Mouse (Mus musculus): ENCODE data around the gene Cacna1d. TPM values are rescaled to one million over a fixed set of nuclear protein-coding genes. Genes with fewer than 3 reads are reported as not detected.

The Cacna1d gene
- total and polyA plus RNA-seq, 2 experiments from 2014 or later: 8.9 to 44.3 TPM

GRCm38 (mm10) chr14:30362370-30362769 lies 128.9 kb downstream of the Cacna1d start:
- 64% methylated on average over 4 of the region's 4 CpGs for WGBS
- no peak for DNase-seq (ENCODE audit: low spot score)

DNA sequence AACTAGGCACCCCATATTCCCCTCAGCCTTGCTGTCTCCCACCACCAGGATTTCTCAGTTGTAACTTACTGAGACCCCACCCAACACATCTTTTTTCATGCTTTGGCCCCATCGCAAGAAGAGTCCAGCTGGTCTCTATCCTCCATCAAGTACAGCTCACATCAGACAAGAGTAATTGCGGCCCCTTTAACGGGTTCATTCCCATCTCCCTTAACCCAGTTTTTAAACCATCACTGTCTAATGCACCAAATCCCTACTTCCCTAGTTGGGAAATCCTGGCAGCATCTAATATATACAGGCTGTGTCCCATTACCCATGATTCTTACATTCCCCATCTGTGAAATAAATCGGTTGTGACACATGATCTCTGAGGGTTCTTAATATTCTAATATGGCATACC lies 130.8 kb downstream of the Cacna1d start:
- no peak for DNase-seq (ENCODE audit: low spot score)
- H3K9me3 ChIP-seq (ENCODE audit: low read length): no peaks in the 10 kb centered on the region
- no peak overlapping the region for H3K4me3 ChIP-seq (ENCODE audit: low read depth, low read length)
- no peak overlapping the region for H3K4me2 ChIP-seq (ENCODE audit: low read depth, low read length, poor library complexity, severe bottlenecking)
- no peaks in the 10 kb centered on the region for H3K4me1 ChIP-seq (ENCODE audit: insufficient read depth, low read length)
- no peaks in the 10 kb centered on the region for H3K27me3 ChIP-seq (ENCODE audit: insufficient read depth, low read length)
- H3K27ac ChIP-seq (ENCODE audit: low read depth, low read length): no peak overlapping the region
- H3K36me3 ChIP-seq (ENCODE audit: insufficient read depth, low read length): no peaks in the 10 kb centered on the region
- no peak for TF ChIP-seq CTCF (IDR thresholded peaks at IDR 0.05)
- no peak for ATAC-seq (ENCODE audit: low FRiP score)
- WGBS: 72% methylated on average over 4 of the region's 4 CpGs
- H3K9ac ChIP-seq (replicated peaks; ENCODE audit: low read length, poor library complexity, severe bottlenecking): no peak overlapping the region

More at GRCm38 (mm10) chr14:30362370-30362769, 128.9 kb downstream of the Cacna1d start:
- Histone ChIP-seq H3K4me1 (ENCODE audit: insufficient read depth, low read length) (no peaks in the 10 kb centered on the region), H3K9me3 (ENCODE audit: low read length) (no peaks in the 10 kb centered on the region), H3K4me2 (ENCODE audit: low read depth, low read length, poor library complexity, severe bottlenecking) (no peak overlapping the region), H3K36me3 (ENCODE audit: insufficient read depth, low read length) (no peaks in the 10 kb centered on the region), H3K4me3 (ENCODE audit: low read depth, low read length) (no peak overlapping the region), H3K9ac (replicated peaks; ENCODE audit: low read length, poor library complexity, severe bottlenecking) (no peak overlapping the region), H3K27me3 (ENCODE audit: insufficient read depth, low read length) (no peaks in the 10 kb centered on the region), H3K27ac (ENCODE audit: low read depth, low read length) (no peak overlapping the region)
- no peak for ATAC-seq (ENCODE audit: low FRiP score)
- no peak for TF ChIP-seq CTCF (IDR thresholded peaks at IDR 0.05)

- H3K36me3 ChIP-seq (ENCODE audit: insufficient read depth, low read length): no peaks in the 10 kb centered on the region
- no peak overlapping the region for H3K4me2 ChIP-seq (ENCODE audit: low read depth, low read length, poor library complexity, severe bottlenecking)
- no peaks in the 10 kb centered on the region for H3K4me1 ChIP-seq (ENCODE audit: insufficient read depth, low read length)
- H3K9ac ChIP-seq (replicated peaks; ENCODE audit: low read length, poor library complexity, severe bottlenecking): no peak overlapping the region
- no peak overlapping the region for H3K27ac ChIP-seq (ENCODE audit: low read depth, low read length)
- 68% methylated on average over 6 of the region's 6 CpGs for WGBS
- peak; percentile 53 for TF ChIP-seq CTCF (IDR thresholded peaks at IDR 0.05)
- ATAC-seq (ENCODE audit: low FRiP score): no peak
- DNase-seq (ENCODE audit: low spot score): no peak
- no peaks in the 10 kb centered on the region for H3K9me3 ChIP-seq (ENCODE audit: low read length)
- H3K27me3 ChIP-seq (ENCODE audit: insufficient read depth, low read length): no peaks in the 10 kb centered on the region
- H3K4me3 ChIP-seq (ENCODE audit: low read depth, low read length): no peak overlapping the region
These were observed 131.3 kb downstream of the Cacna1d start for GRCm38 (mm10) chr14:30360004-30360403.

DNA sequence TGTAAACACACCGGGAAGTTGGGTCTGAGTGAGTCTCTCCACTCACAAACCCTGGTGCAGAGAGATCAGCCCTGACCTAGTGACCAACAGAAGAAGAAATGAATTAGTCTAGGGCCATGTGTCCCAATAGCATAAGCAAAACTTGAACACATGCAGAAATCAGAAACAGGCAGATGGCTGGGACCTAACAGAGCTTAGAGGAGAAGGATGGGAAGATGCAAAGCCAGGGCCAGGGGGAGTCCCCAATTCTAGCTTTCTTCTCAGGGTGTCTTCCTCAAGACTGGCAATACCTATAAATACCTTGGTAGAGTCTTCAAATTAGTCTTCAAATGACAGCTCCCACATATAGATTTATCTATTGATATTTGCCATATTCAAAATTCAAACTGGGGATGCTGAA lies 133.2 kb downstream of the Cacna1d start:
- H3K4me2 ChIP-seq (ENCODE audit: low read depth, low read length, poor library complexity, severe bottlenecking): no peak overlapping the region
- 0 out of 2 replicates have a peak, but pooled peaks cover 3% of the 10 kb centered on the region for H3K4me1 ChIP-seq (ENCODE audit: insufficient read depth, low read length)
- TF ChIP-seq CTCF (IDR thresholded peaks at IDR 0.05): no peak
- no peaks in the 10 kb centered on the region for H3K9me3 ChIP-seq (ENCODE audit: low read length)
- no peak for DNase-seq (ENCODE audit: low spot score)
- H3K9ac ChIP-seq (replicated peaks; ENCODE audit: low read length, poor library complexity, severe bottlenecking): no peak overlapping the region
- H3K27ac ChIP-seq (ENCODE audit: low read depth, low read length): no peak overlapping the region
- no peaks in the 10 kb centered on the region for H3K27me3 ChIP-seq (ENCODE audit: insufficient read depth, low read length)
- no peak overlapping the region for H3K4me3 ChIP-seq (ENCODE audit: low read depth, low read length)
- no peaks in the 10 kb centered on the region for H3K36me3 ChIP-seq (ENCODE audit: insufficient read depth, low read length)
- WGBS: 81% methylated on average over 1 of the region's 1 CpGs
- ATAC-seq (ENCODE audit: low FRiP score): no peak

DNA sequence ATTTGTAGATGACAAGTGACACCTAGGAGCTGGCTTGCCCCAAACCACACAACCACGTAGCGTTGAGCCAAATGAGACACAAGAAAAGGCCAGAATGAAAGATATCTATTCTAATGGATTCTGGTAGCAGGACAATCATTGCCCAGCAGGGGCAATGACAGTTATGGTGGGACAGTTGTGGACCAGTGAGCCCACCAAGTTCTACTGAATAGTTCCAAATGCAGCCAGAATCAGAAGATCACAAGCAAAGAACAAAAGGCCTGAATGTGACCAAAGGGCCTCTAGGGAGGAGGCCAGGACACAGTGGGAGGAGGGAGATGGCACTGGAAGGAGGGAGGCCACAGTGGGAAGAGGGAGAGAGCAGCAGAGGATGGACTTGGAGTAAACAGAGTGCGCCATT lies 134.8 kb downstream of the Cacna1d start:
- Histone ChIP-seq H3K36me3 (ENCODE audit: insufficient read depth, low read length) (no peaks in the 10 kb centered on the region), H3K4me2 (ENCODE audit: low read depth, low read length, poor library complexity, severe bottlenecking) (no peak overlapping the region), H3K4me3 (ENCODE audit: low read depth, low read length) (no peak overlapping the region), H3K9ac (replicated peaks; ENCODE audit: low read length, poor library complexity, severe bottlenecking) (no peak overlapping the region), H3K27me3 (ENCODE audit: insufficient read depth, low read length) (no peaks in the 10 kb centered on the region), H3K27ac (ENCODE audit: low read depth, low read length) (no peak overlapping the region), H3K9me3 (ENCODE audit: low read length) (no peaks in the 10 kb centered on the region), H3K4me1 (ENCODE audit: insufficient read depth, low read length) (0 out of 2 replicates have a peak, but pooled peaks cover 3% of the 10 kb centered on the region)
- no peak for ATAC-seq (ENCODE audit: low FRiP score)
- whole genome bisulfite sequencing: 82% methylated on average over 3 of the region's 3 CpGs
- DNase-seq (ENCODE audit: low spot score): no peak
- TF ChIP-seq CTCF (IDR thresholded peaks at IDR 0.05): no peak

DNA sequence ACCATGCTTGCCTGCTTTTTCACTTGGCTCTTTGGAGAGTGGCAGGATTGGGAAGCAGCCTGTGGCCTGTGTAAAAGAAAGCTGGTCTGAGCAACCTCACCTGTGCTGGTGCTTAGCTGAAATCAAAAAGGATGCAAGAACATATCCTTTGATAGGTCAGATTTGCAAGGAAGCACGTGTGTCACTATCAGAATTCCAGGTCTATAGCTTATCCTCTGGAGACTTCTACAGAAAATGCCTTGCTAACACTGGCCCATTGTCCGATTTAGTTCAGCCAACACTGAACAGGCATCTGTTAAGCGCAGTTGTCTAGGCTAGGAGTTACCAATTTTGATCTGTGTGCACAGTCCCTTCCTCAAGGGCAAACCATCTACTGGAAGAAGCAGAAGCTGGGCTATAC lies 136.5 kb downstream of the Cacna1d start:
- no peak overlapping the region for H3K9ac ChIP-seq (replicated peaks; ENCODE audit: low read length, poor library complexity, severe bottlenecking)
- TF ChIP-seq CTCF (IDR thresholded peaks at IDR 0.05): no peak
- no peak for DNase-seq (ENCODE audit: low spot score)
- H3K4me1 ChIP-seq (ENCODE audit: insufficient read depth, low read length): 0 out of 2 replicates have a peak, but pooled peaks cover 3% of the 10 kb centered on the region
- peak overlapping the region; percentile 86 for H3K27ac ChIP-seq (ENCODE audit: low read depth, low read length)
- H3K27me3 ChIP-seq (ENCODE audit: insufficient read depth, low read length): no peaks in the 10 kb centered on the region
- H3K4me2 ChIP-seq (ENCODE audit: low read depth, low read length, poor library complexity, severe bottlenecking): peak overlapping the region; percentile 92
- H3K9me3 ChIP-seq (ENCODE audit: low read length): no peaks in the 10 kb centered on the region
- ATAC-seq (ENCODE audit: low FRiP score): no peak
- WGBS: 51% methylated on average over 3 of the region's 3 CpGs
- 0 out of 2 replicates have a peak, but pooled peaks cover 3% of the 10 kb centered on the region for H3K36me3 ChIP-seq (ENCODE audit: insufficient read depth, low read length)
- no peak overlapping the region for H3K4me3 ChIP-seq (ENCODE audit: low read depth, low read length)

All from midbrain, postnatal 0 days (tissue).